Mouse (Mus musculus) heart, embryonic 16.5 days (tissue): Measurements from ENCODE around the gene Rasl10a. TPM values are rescaled to one million over a fixed set of nuclear protein-coding genes. Genes with fewer than 3 reads are reported as not detected.

Experiments
- ATAC-seq: fragments of 200-750 bp; cut with Nextera tagmentation; replicated peaks from 2 replicates; pipeline ENCODE4 v1.8.0; 2017; ENCODE audit warnings: moderate number of reproducible peaks; ENCODE audit not compliant: insufficient read depth, low FRiP score; ENCODE audit errors: extremely low read depth
- H3K27ac ChIP-seq: fragments of 300-500 bp; sonication (generic); 2 replicates; pipeline ENCODE4 v1.5.1; 2014; ENCODE audit warnings: mild to moderate bottlenecking, low read length, control low read depth, moderate library complexity
- H3K27me3 ChIP-seq: fragments of 300-500 bp; sonication (generic); 2 replicates; pipeline ENCODE4 v1.6.1; 2014; ENCODE audit warnings: low read length, mixed read lengths; ENCODE audit not compliant: control insufficient read depth, insufficient read depth
- H3K36me3 ChIP-seq: fragments of 300-500 bp; sonication (generic); 2 replicates; pipeline ENCODE4 v1.6.1; 2014; ENCODE audit not compliant: control insufficient read depth, insufficient read depth
- H3K4me1 ChIP-seq: fragments of 300-500 bp; sonication (generic); 2 replicates; pipeline ENCODE4 v1.6.1; 2014; ENCODE audit warnings: low read length, mixed read lengths; ENCODE audit not compliant: control insufficient read depth, insufficient read depth
- H3K4me2 ChIP-seq: fragments of 300-500 bp; sonication (generic); 2 replicates; pipeline ENCODE4 v1.6.1; 2014; ENCODE audit warnings: low read depth, mild to moderate bottlenecking, control low read depth, low read length
- H3K4me3 ChIP-seq: fragments of 300-500 bp; sonication (generic); 2 replicates; pipeline ENCODE4 v1.5.1; 2014; ENCODE audit warnings: mild to moderate bottlenecking, control low read depth, low read length
- H3K9ac ChIP-seq: fragments of 300-500 bp; sonication (generic); 2 replicates; pipeline ENCODE4 v1.6.1; 2014; ENCODE audit warnings: low read length, control low read depth
- H3K9me3 ChIP-seq: fragments of 300-500 bp; sonication (generic); replicated peaks from 2 replicates; pipeline ENCODE4 v1.6.1; 2016; ENCODE audit warnings: low read length; ENCODE audit not compliant: control insufficient read depth
- WGBS: fragments of 180-500 bp; shearing (Covaris S2); extraction: QIAGEN DNeasy Blood & Tissue Kit; methylation state at CpG from one replicate; pipeline ENCODE4 v1.1.7; 2014; 5-methylcytosine and 5-hydroxymethylcytosine counted together
- polyA plus RNA-seq: library from polyadenylated mRNA; unstranded; fragments of >200 nt; fragmentation: Nextera tagmentation; extraction: Ambion mirVana; gene quantifications from 2 replicates; pipeline ENCODE4 v1.2.1, GENCODE M21; 2015

Rasl10a gene
- polyA plus RNA-seq, 1 experiment from 2014 or later = 1.4 TPM

- Histone ChIP-seq H3K4me2 (no peak overlapping the region), H3K4me3 (no peak overlapping the region), H3K9ac (no peak overlapping the region), H3K27me3 (no peaks in the 10 kb centered on the region), H3K27ac (no peak overlapping the region), H3K4me1 (peaks cover 4% of the 10 kb centered on the region; the same call in 1 of the 2 replicates), H3K36me3 (peaks cover 4% of the 10 kb centered on the region; the same call in 1 of the 2 replicates), H3K9me3 (no peaks in the 10 kb centered on the region)
- 83% methylated on average over 8 of the region's 8 CpGs for WGBS
- ATAC-seq = no peak
Measured at GRCm38 (mm10) chr11:5042645-5043381, 15.1 kb upstream of the Rasl10a start.

GRCm38 (mm10) chr11:5046321-5046926, 11.5 kb upstream of the Rasl10a start:
- Histone ChIP-seq H3K36me3 (no peaks in the 10 kb centered on the region), H3K27me3 (no peaks in the 10 kb centered on the region), H3K9ac (no peak overlapping the region), H3K4me3 (no peak overlapping the region), H3K27ac (no peak overlapping the region), H3K4me1 (0 out of 2 replicates have a peak, but pooled peaks cover 2% of the 10 kb centered on the region), H3K9me3 (no peaks in the 10 kb centered on the region), H3K4me2 (no peak overlapping the region)
- ATAC-seq = no peak
- 45% methylated on average over 12 of the region's 12 CpGs for WGBS

DNA sequence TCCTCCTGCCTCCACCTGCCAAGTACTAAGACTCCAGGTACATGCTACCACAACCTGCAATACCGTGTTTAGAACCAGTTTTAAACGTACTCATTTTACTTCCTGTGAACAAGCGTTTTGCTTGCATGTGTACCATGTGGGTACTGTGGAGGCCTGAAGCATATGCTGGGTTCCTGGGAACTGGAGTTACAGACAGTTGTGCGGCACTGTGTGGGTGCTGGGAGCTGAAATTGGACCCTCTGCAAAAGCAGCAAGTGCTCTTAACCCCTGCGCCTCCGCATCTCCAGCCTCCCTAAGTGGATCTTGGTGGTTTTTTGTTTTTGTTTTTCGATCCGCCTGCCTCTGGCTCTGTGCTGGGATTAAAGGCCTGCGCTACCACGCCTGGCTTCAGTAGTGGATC, 6.3 kb upstream of the Rasl10a start:
- H3K4me3 ChIP-seq = no peak overlapping the region
- no peak overlapping the region for H3K9ac ChIP-seq
- no peaks in the 10 kb centered on the region for H3K9me3 ChIP-seq
- H3K4me2 ChIP-seq = no peak overlapping the region
- H3K36me3 ChIP-seq = no peaks in the 10 kb centered on the region
- peaks cover 2% of the 10 kb centered on the region; the same call in 1 of the 2 replicates for H3K4me1 ChIP-seq
- no peak for ATAC-seq
- 87% methylated on average over 10 of the region's 10 CpGs for WGBS
- H3K27ac ChIP-seq = no peak overlapping the region
- H3K27me3 ChIP-seq = peaks cover 12% of the 10 kb centered on the region

DNA sequence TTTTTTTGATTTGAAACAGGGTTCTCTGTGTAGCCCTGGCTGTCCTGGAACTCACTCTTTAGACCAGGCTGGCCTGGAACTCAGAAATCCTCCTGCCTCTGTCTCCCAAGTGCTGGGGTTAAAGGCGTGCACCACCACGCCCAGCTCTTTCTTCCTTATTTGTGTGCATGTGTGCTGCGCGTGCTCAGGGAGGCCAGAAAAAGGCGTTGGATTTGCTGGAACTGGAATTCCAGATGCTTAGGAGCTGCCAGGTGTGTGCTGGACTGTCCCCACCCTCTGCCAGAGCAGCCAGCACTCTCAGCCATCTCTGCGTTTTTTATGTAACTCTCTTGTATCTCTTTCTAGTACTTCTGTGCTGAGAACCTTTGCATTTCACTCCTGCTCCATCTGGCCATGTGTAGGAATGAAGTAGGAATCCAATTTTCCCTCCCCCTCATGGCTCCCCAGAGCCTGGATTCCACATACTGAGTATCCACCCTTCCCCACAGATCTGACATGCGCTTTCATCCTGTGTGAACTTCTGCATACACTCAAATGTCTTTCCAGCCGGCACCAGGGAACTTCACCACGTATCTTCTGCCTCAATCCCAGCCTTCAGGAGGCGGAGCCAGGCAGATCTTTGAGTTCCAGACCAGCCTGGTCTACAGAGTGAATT, 5.6 kb upstream of the Rasl10a start:
- Histone ChIP-seq H3K9me3 (no peaks in the 10 kb centered on the region), H3K27ac (no peak overlapping the region), H3K4me3 (no peak overlapping the region), H3K9ac (no peak overlapping the region), H3K27me3 (peaks cover 18% of the 10 kb centered on the region), H3K4me2 (no peak overlapping the region), H3K4me1 (peaks cover 2% of the 10 kb centered on the region; the same call in 1 of the 2 replicates), H3K36me3 (no peaks in the 10 kb centered on the region)
- WGBS = 65% methylated on average over 10 of the region's 10 CpGs
- no peak for ATAC-seq

GRCm38 (mm10) chr11:5054151-5054550, 3.8 kb upstream of the Rasl10a start:
- Histone ChIP-seq H3K27me3 (peaks cover 30% of the 10 kb centered on the region), H3K4me1 (peaks cover 7% of the 10 kb centered on the region; the same call in 1 of the 2 replicates), H3K4me3 (no peak overlapping the region), H3K9ac (no peak overlapping the region), H3K9me3 (no peaks in the 10 kb centered on the region), H3K4me2 (no peak overlapping the region), H3K36me3 (no peaks in the 10 kb centered on the region), H3K27ac (no peak overlapping the region)
- WGBS = 84% methylated on average over 14 of the region's 14 CpGs
- no peak for ATAC-seq

- H3K27ac ChIP-seq = no peak overlapping the region
- H3K9ac ChIP-seq = no peak overlapping the region
- ATAC-seq = no peak
- H3K9me3 ChIP-seq = no peaks in the 10 kb centered on the region
- no peaks in the 10 kb centered on the region for H3K36me3 ChIP-seq
- H3K27me3 ChIP-seq = peaks cover 37% of the 10 kb centered on the region
- H3K4me1 ChIP-seq = peaks cover 13% of the 10 kb centered on the region
- no peak overlapping the region for H3K4me2 ChIP-seq
- no peak overlapping the region for H3K4me3 ChIP-seq
- 59% methylated on average over 6 of the region's 6 CpGs for WGBS
Measured at GRCm38 (mm10) chr11:5054874-5055273, 3.1 kb upstream of the Rasl10a start.

- WGBS = 66% methylated on average over 23 of the region's 23 CpGs
Measured at GRCm38 (mm10) chr11:5055945-5056938, 1.7 kb upstream of the Rasl10a start.

GRCm38 (mm10) chr11:5057064-5057463, 864 bp upstream of the Rasl10a start:
- Histone ChIP-seq H3K4me1 (peaks cover 25% of the 10 kb centered on the region), H3K4me2 (no peak overlapping the region), H3K4me3 (no peak overlapping the region), H3K9ac (no peak overlapping the region), H3K27me3 (peaks cover 53% of the 10 kb centered on the region), H3K27ac (no peak overlapping the region), H3K9me3 (no peaks in the 10 kb centered on the region), H3K36me3 (no peaks in the 10 kb centered on the region)
- no peak for ATAC-seq
- 73% methylated on average over 8 of the region's 8 CpGs for WGBS

More at GRCm38 (mm10) chr11:5055945-5056938, 1.7 kb upstream of the Rasl10a start:
- no peaks in the 10 kb centered on the region for H3K36me3 ChIP-seq
- H3K9ac ChIP-seq = peak overlapping the region; percentile 11; the same call in 1 of the 2 replicates
- H3K27me3 ChIP-seq = peaks cover 51% of the 10 kb centered on the region
- no peak overlapping the region for H3K4me3 ChIP-seq
- H3K4me1 ChIP-seq = peaks cover 17% of the 10 kb centered on the region
- H3K27ac ChIP-seq = no peak overlapping the region
- ATAC-seq = no peak
- no peak overlapping the region for H3K4me2 ChIP-seq
- no peaks in the 10 kb centered on the region for H3K9me3 ChIP-seq
